Mouse (Mus musculus): ENCODE measurements around the gene Dnajb12. TPM values are rescaled to one million over a fixed set of nuclear protein-coding genes. Genes with fewer than 3 reads are reported as not detected.

The Dnajb12 gene
- total RNA-seq, 2 experiments from 2014 or later: 47.3 to 49.6 TPM

- DNase-seq (ENCODE audit: low spot score in 2 of 2): no peak
These were observed 67.0 kb downstream of the Dnajb12 start for GRCm38 (mm10) chr10:59946362-59946761.

- no peak for DNase-seq (ENCODE audit: low spot score in 2 of 2)
These were observed 68.1 kb downstream of the Dnajb12 start for GRCm38 (mm10) chr10:59947296-59948073.

GRCm38 (mm10) chr10:59948363-59949254, 69.3 kb downstream of the Dnajb12 start:
- DNase-seq (ENCODE audit: low spot score in 2 of 2): no peak

Other genes starting within 250 kb of the Dnajb12 start
- gene Micu1, start 177.1 kb upstream of the Dnajb12 start, total RNA-seq (2021): 10 to 100 TPM; 89.9 to 92.1 TPM
- 10 to 100 TPM; 35.8 to 41.3 TPM for gene Ddit4, start 72.3 kb downstream of the Dnajb12 start, total RNA-seq (2021)
- 10 to 100 TPM; 14.1 to 14.8 TPM for gene Ascc1, start 123.2 kb downstream of the Dnajb12 start, total RNA-seq (2021)
- gene Anapc16, start 123.6 kb downstream of the Dnajb12 start, total RNA-seq (2021): 10 to 100 TPM; 60.4 to 60.9 TPM
- gene Spock2, start 226.7 kb downstream of the Dnajb12 start, total RNA-seq (2021): 100 to 1,000 TPM; 536 to 539 TPM

Measured in left cerebral cortex, adult 18-20 months (tissue).